Mouse (Mus musculus): Measurements from ENCODE around the gene Gm10491. TPM values are rescaled to one million over a fixed set of nuclear protein-coding genes. Genes with fewer than 3 reads are reported as not detected.
"Not testable (repeated sequence)": the region's sequence is repeated elsewhere in the genome, so short reads cannot be mapped to it uniquely, and the experiment has no call there.

The Gm10491 gene
- polyA plus RNA-seq, 1 experiment from 2014 or later = not detected

- H3K27me3 ChIP-seq (ENCODE audit: insufficient read depth, low read length) = no peaks in the 10 kb centered on the region
- H3K9ac ChIP-seq = no peak overlapping the region
- H3K9me3 ChIP-seq (ENCODE audit: low read depth, low read length) = no peaks in the 10 kb centered on the region
- 59% methylated on average over 6 of the region's 6 CpGs for WGBS
- no peaks in the 10 kb centered on the region for H3K4me1 ChIP-seq (ENCODE audit: insufficient read depth)
- ATAC-seq (ENCODE audit: insufficient read depth) (no peak), DNase-seq (no peak)
- no peak overlapping the region for H3K4me2 ChIP-seq
- TF ChIP-seq CTCF (IDR thresholded peaks at IDR 0.05; ENCODE audit: low read depth) = peak; percentile 4; the same call in 1 of the 2 replicates
- H3K27ac ChIP-seq (ENCODE audit: low read depth) = no peak overlapping the region
- H3K36me3 ChIP-seq (ENCODE audit: insufficient read depth) = no peaks in the 10 kb centered on the region
- H3K4me3 ChIP-seq (ENCODE audit: low read depth, low read length) = no peak overlapping the region
These were observed 2.8 kb upstream of the Gm10491 start for GRCm38 (mm10) chrX:7910473-7910872.

GRCm38 (mm10) chrX:7909242-7909641 lies 1.6 kb upstream of the Gm10491 start, which contains the start of gene Gm10490:
TSS of gene Gm10490 (plus strand) at chrX:7909542.
- not testable (repeated sequence) for ATAC-seq (ENCODE audit: insufficient read depth); H3K27me3 ChIP-seq (ENCODE audit: insufficient read depth, low read length); H3K27ac ChIP-seq (ENCODE audit: low read depth); DNase-seq; H3K4me3 ChIP-seq (ENCODE audit: low read depth, low read length); H3K4me1 ChIP-seq (ENCODE audit: insufficient read depth); H3K9ac ChIP-seq; H3K9me3 ChIP-seq (ENCODE audit: low read depth, low read length); H3K4me2 ChIP-seq; H3K36me3 ChIP-seq (ENCODE audit: insufficient read depth)
- 88% methylated on average over 4 of the region's 4 CpGs for WGBS

- Histone ChIP-seq H3K9me3 (ENCODE audit: low read depth, low read length) (no peaks in the 10 kb centered on the region), H3K27me3 (ENCODE audit: insufficient read depth, low read length) (no peaks in the 10 kb centered on the region), H3K4me2 (no peak overlapping the region), H3K9ac (no peak overlapping the region), H3K36me3 (ENCODE audit: insufficient read depth) (0 out of 2 replicates have a peak, but pooled peaks cover 7% of the 10 kb centered on the region), H3K4me3 (ENCODE audit: low read depth, low read length) (no peak overlapping the region), H3K4me1 (ENCODE audit: insufficient read depth) (no peaks in the 10 kb centered on the region), H3K27ac (ENCODE audit: low read depth) (no peak overlapping the region)
- WGBS = 93% methylated on average over 5 of the region's 5 CpGs
- TF ChIP-seq CTCF (IDR thresholded peaks at IDR 0.05; ENCODE audit: low read depth) = no peak
- no peak for DNase-seq
- no peak for ATAC-seq (ENCODE audit: insufficient read depth)
These were observed 3.2 kb downstream of the Gm10491 start for GRCm38 (mm10) chrX:7904441-7904840.

DNA sequence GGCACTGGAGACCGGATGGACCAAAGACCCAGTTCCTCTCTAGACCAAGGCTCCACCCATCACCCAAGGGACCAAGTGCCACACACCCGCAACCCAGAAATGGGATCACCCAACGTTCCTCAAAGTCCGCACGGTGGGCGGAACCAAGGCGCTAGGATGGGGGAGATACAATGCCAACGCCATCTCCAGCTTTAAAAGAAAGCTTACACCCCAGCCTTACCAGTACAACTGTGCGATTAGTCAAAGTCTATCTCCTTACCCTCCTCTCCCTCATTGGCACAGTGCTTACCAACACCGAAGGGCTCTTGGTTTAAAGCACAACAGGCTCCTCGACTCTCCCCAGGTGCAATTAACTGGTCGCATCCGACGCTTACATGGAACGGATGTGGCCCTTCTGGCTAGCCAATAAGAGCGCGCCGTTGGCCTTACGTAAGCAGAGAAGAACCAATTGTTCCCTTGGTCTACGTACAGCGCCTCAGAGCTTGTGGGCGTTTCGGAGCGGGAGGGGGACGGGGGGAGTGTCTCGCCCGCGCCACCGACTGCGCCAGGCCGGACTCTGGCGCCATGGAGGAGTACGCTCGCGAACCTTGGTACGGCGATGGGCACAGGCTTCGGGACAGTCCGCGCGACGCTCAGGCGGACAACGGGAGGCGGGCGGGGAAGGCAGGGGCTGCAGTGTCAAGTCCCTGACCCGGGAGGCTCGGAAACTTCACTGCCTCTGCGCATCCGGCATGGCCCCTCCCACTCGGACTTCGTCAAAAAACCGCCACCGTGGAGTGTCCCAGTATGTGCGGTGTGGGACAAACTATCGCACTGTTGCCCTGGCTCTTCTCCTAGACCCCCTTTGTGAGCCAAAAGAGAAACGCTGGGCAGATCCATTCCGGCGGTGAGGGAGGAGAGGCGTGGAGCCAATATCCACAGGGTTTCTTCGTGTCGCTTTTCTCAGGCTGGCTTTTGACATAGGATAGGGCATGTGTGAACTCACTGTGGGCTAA lies 8.5 kb downstream of the Gm10491 start, which contains the start of the genes Pqbp1 and Timm17b:
Pqbp1 (minus strand) TSS at position 390 of the 995 bp plus-strand sequence.
Timm17b (plus strand) TSS at position 478 of the 995 bp plus-strand sequence.
- Histone ChIP-seq H3K4me3 (ENCODE audit: low read depth, low read length) (peak within 1 kb of the TSS; percentile 54), H3K36me3 (ENCODE audit: insufficient read depth) (peaks cover 14% of the 10 kb centered on the region), H3K4me1 (ENCODE audit: insufficient read depth) (no peaks in the 10 kb centered on the region), H3K27me3 (ENCODE audit: insufficient read depth, low read length) (no peaks in the 10 kb centered on the region), H3K9me3 (ENCODE audit: low read depth, low read length) (no peaks in the 10 kb centered on the region), H3K9ac (peak within 1 kb of the TSS; percentile 61), H3K27ac (ENCODE audit: low read depth) (peak within 1 kb of the TSS; percentile 83), H3K4me2 (peak within 1 kb of the TSS; percentile 61)
- ATAC-seq (ENCODE audit: insufficient read depth) (peak; percentile 99), DNase-seq (peak; percentile 94)
- no peak for TF ChIP-seq CTCF (IDR thresholded peaks at IDR 0.05; ENCODE audit: low read depth)
- 10% methylated on average over 62 of the region's 62 CpGs for WGBS

GRCm38 (mm10) chrX:7898211-7898610 lies 9.4 kb downstream of the Gm10491 start:
- Histone ChIP-seq H3K9ac (peak overlapping the region; percentile 49), H3K4me2 (peak overlapping the region; percentile 61), H3K27me3 (ENCODE audit: insufficient read depth, low read length) (no peaks in the 10 kb centered on the region), H3K36me3 (ENCODE audit: insufficient read depth) (peaks cover 16% of the 10 kb centered on the region), H3K4me1 (ENCODE audit: insufficient read depth) (no peaks in the 10 kb centered on the region), H3K27ac (ENCODE audit: low read depth) (no peak overlapping the region), H3K9me3 (ENCODE audit: low read depth, low read length) (no peaks in the 10 kb centered on the region), H3K4me3 (ENCODE audit: low read depth, low read length) (peak overlapping the region; percentile 54)
- no peak for ATAC-seq (ENCODE audit: insufficient read depth)
- no peak for DNase-seq
- 23% methylated on average over 13 of the region's 13 CpGs for WGBS
- TF ChIP-seq CTCF (IDR thresholded peaks at IDR 0.05; ENCODE audit: low read depth) = no peak

- DNase-seq (peak; percentile 84), ATAC-seq (ENCODE audit: insufficient read depth) (peak; percentile 94)
- peak within 1 kb of the TSS; percentile 64 for H3K4me2 ChIP-seq
- H3K4me1 ChIP-seq (ENCODE audit: insufficient read depth) = no peaks in the 10 kb centered on the region
- 9% methylated on average over 49 of the region's 49 CpGs for WGBS
- H3K36me3 ChIP-seq (ENCODE audit: insufficient read depth) = 0 out of 2 replicates have a peak, but pooled peaks cover 6% of the 10 kb centered on the region
- TF ChIP-seq CTCF (IDR thresholded peaks at IDR 0.05; ENCODE audit: low read depth) = peak; percentile 27; the same call in 1 of the 2 replicates
- H3K27ac ChIP-seq (ENCODE audit: low read depth) = peak within 1 kb of the TSS; percentile 69
- H3K9ac ChIP-seq = peak within 1 kb of the TSS; percentile 41
- no peaks in the 10 kb centered on the region for H3K9me3 ChIP-seq (ENCODE audit: low read depth, low read length)
- H3K27me3 ChIP-seq (ENCODE audit: insufficient read depth, low read length) = no peaks in the 10 kb centered on the region
- H3K4me3 ChIP-seq (ENCODE audit: low read depth, low read length) = peak within 1 kb of the TSS; percentile 55
These were observed 23.6 kb downstream of the Gm10491 start, which contains the start of gene Slc35a2 for GRCm38 (mm10) chrX:7883841-7884567. TSS of gene Slc35a2 (plus strand) at chrX:7884028.

Data from lung, embryonic 14.5 days (tissue).